Mouse (Mus musculus): Measurements from ENCODE around the gene Fmo5.

DNA sequence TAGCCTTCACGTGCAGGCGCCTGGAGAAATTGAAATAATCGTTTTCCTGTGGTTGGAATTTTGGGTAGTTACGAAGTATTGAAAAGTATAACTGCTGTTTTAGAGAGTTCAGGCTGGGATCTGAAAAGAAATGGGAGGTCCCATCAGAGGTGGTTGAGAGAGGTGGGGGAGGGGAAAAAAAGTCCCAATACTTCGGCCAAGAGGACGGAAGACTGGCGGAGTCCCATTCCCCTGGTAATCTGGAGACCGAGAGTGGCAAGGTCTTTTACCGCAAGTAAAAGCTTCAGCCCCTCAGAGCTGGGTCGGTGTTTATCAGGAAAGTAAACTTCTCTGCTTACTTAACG, 53.5 kb downstream of the Fmo5 start:
- no peak for TF ChIP-seq CTCF (IDR thresholded peaks at IDR 0.05; ENCODE audit: borderline replicate concordance, control insufficient read depth, extremely low read depth, insufficient read depth, low read length, poor library complexity)
- no peak for TF ChIP-seq POLR2A (IDR thresholded peaks at IDR 0.05; ENCODE audit: control insufficient read depth, extremely low read depth, insufficient read depth, low read length, poor library complexity)

Measured in thymus, adult 2 months (tissue).